In genomic region chr6:136935233-136935632, GRCm38 (mm10) we compare ENCODE assay signal across 1 mouse cellular context.
TF ChIP-seq lines count a peak whose summit lies in the region.

No protein-coding gene starts in this region.

TF ChIP-seq in MEL, 35 proteins besides CTCF, POLR2A, EP300 and RAD21:
- TF ChIP-seq GABPA (IDR thresholded peaks at IDR 0.05; ENCODE audit: low read depth, low read length) = no peak
- peak; percentile 31; the same call in 1 of the 2 replicates for TF ChIP-seq GATA1 (IDR thresholded peaks at IDR 0.05; ENCODE audit: low read depth, low read length)
- peak; percentile 59; the same call in 1 of the 2 replicates for TF ChIP-seq RCOR1 (IDR thresholded peaks at IDR 0.05; ENCODE audit: low read depth, low read length)
